Mouse (Mus musculus) fat pad, adult 2 months (tissue): ENCODE data around the gene 4930548H24Rik.

Experiments used
- DNase-seq: peaks from one replicate; pipeline ENCODE4 v3.0.0-alpha.2; 2011; ENCODE audit warnings: low read depth, low spot score; ENCODE audit errors: extremely low read depth

The 4930548H24Rik gene

GRCm38 (mm10) chr5:31535228-31535627 is 49.7 kb downstream of the 4930548H24Rik start:
- DNase-seq: no peak
